Mouse (Mus musculus): ENCODE data around the gene Slc43a1. TPM values are rescaled to one million over a fixed set of nuclear protein-coding genes. Genes with fewer than 3 reads are reported as not detected.

The Slc43a1 gene
- polyA plus RNA-seq, 2 experiments: 18.5 to 25.8 TPM

DNA sequence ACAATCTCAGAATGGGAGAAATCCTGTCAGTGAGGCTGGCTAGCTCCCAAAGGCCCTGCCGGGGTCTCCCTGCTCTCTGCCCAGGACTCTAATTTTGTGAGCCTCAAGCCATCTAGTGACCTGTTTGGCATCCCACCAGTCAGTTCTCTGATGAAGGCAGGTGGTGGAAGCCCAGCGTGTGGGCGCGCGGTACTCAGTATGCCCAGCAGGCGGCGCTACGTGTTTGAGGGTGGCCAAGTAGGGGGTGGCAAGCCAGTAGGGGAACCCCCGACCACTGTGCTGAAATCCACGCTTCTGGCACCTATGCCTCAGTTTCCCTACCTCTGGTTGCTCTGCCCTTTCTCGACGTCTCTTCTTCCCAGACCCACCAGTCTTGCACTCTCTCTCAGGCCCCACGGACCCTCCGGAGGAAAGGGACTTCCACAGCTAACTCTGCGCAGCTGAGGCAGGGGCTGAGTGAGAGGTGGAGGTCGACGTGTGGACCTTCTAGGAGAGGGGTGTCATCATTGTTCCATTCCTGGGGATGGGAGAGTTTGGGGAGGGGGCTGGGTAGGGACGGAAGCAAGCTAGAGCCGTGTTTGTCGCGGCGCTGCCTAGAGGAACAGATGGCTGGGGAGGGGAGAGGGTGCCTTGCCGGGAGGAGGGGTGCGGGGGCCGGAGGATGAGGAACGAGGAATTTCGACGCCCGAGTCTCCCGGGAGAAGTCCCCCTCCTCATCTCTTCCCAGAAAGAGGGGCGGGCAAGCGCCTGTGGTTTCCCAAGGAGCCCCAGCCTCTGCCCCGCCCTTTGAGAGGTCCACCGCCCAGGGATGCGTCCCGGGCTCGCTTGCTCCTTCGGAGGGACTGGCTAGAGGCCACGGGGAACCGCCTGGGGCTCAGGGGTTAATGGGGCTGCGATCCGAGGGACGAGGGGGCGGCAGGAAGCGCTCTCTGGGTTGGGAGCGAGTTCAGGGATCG lies 27.2 kb downstream of the Slc43a1 start:
- TF ChIP-seq POLR2A (IDR thresholded peaks at IDR 0.05; ENCODE audit: borderline replicate concordance, extremely low read depth, insufficient read depth, insufficient read length): no peak
- ATAC-seq (ENCODE audit: low FRiP score, low read depth): peak; percentile 34; the same call in 1 of the 2 replicates
- Histone ChIP-seq H3K4me3 (replicated peaks; ENCODE audit: low read length) (peak overlapping the region; percentile 34), H3K9ac (ENCODE audit: low read depth, low read length, severe bottlenecking) (peak overlapping the region; percentile 34; the same call in 1 of the 2 replicates), H3K9me3 (ENCODE audit: control insufficient read depth, low read length) (no peaks in the 10 kb centered on the region), H3K36me3 (ENCODE audit: control insufficient read depth, insufficient read depth, low read length) (0 out of 2 replicates have a peak, but pooled peaks cover 6% of the 10 kb centered on the region), H3K27me3 (ENCODE audit: control insufficient read depth, insufficient read depth, low read length) (peaks cover 49% of the 10 kb centered on the region), H3K4me2 (replicated peaks; ENCODE audit: low read depth, low read length, severe bottlenecking) (peak overlapping the region; percentile 62), H3K4me1 (ENCODE audit: control insufficient read depth, insufficient read depth, low read length) (peaks cover 6% of the 10 kb centered on the region; the same call in 1 of the 2 replicates), H3K27ac (replicated peaks; ENCODE audit: low read depth, low read length) (no peak overlapping the region)
- WGBS: 3% methylated on average over 34 of the region's 47 CpGs
- DNase-seq (ENCODE audit: low spot score): no peak

DNA sequence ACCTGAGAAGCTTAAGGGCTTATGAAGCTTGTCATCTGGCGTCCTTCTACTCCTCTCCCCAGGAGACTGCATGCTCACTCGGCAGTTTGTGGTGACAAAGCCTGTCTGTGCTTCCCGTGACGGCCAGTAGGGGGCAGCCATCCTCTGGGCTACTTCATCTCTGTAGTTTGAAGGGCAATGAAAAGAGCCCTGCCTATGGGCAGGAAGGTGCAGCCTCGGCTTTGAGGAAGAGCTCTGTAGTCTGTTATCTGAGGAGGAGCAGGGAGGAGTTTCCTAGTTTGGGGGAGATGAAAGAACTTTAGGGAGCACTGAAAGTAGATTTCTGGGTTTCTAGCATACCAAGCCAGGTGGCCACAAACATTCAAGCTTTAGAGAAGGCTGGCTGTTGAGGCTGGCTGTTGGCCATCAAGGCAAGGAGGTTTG lies 29.9 kb downstream of the Slc43a1 start:
- Histone ChIP-seq H3K27ac (replicated peaks; ENCODE audit: low read depth, low read length) (no peak overlapping the region), H3K9me3 (ENCODE audit: control insufficient read depth, low read length) (no peaks in the 10 kb centered on the region), H3K4me2 (replicated peaks; ENCODE audit: low read depth, low read length, severe bottlenecking) (no peak overlapping the region), H3K4me1 (ENCODE audit: control insufficient read depth, insufficient read depth, low read length) (peaks cover 17% of the 10 kb centered on the region; the same call in 1 of the 2 replicates), H3K36me3 (ENCODE audit: control insufficient read depth, insufficient read depth, low read length) (no peaks in the 10 kb centered on the region), H3K9ac (ENCODE audit: low read depth, low read length, severe bottlenecking) (no peak overlapping the region), H3K27me3 (ENCODE audit: control insufficient read depth, insufficient read depth, low read length) (peaks cover 75% of the 10 kb centered on the region), H3K4me3 (replicated peaks; ENCODE audit: low read length) (no peak overlapping the region)
- DNase-seq (ENCODE audit: low spot score): no peak
- no peak for TF ChIP-seq POLR2A (IDR thresholded peaks at IDR 0.05; ENCODE audit: borderline replicate concordance, extremely low read depth, insufficient read depth, insufficient read length)
- WGBS: 5% methylated on average over 5 of the region's 5 CpGs
- ATAC-seq (ENCODE audit: low FRiP score, low read depth): no peak

DNA sequence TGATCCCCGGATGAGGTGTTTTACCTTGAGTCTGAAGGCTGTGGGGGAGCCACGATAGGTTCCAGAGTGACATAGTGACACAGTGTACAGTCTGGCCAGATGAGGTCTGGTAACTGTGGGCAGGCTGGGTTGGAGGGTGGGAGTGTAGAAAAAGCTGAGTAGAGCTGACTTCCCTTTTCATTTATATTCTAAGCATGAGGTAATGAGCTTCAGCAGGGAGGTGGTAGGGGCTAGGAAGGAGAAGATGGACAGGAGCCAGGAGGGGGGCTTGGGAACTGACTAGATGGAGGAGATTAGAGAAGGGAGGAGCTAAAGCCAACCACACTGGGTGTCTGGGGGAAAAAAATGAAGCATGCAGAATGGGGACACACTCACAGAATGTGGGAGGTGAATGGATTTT lies 30.3 kb downstream of the Slc43a1 start:
- no peak for DNase-seq (ENCODE audit: low spot score)
- Histone ChIP-seq H3K4me3 (replicated peaks; ENCODE audit: low read length) (no peak overlapping the region), H3K4me1 (ENCODE audit: control insufficient read depth, insufficient read depth, low read length) (peaks cover 17% of the 10 kb centered on the region; the same call in 1 of the 2 replicates), H3K9me3 (ENCODE audit: control insufficient read depth, low read length) (no peaks in the 10 kb centered on the region), H3K27me3 (ENCODE audit: control insufficient read depth, insufficient read depth, low read length) (peaks cover 79% of the 10 kb centered on the region), H3K27ac (replicated peaks; ENCODE audit: low read depth, low read length) (no peak overlapping the region), H3K4me2 (replicated peaks; ENCODE audit: low read depth, low read length, severe bottlenecking) (no peak overlapping the region), H3K36me3 (ENCODE audit: control insufficient read depth, insufficient read depth, low read length) (no peaks in the 10 kb centered on the region), H3K9ac (ENCODE audit: low read depth, low read length, severe bottlenecking) (no peak overlapping the region)
- ATAC-seq (ENCODE audit: low FRiP score, low read depth): no peak
- no peak for TF ChIP-seq POLR2A (IDR thresholded peaks at IDR 0.05; ENCODE audit: borderline replicate concordance, extremely low read depth, insufficient read depth, insufficient read length)
- WGBS: 73% methylated on average over 2 of the region's 2 CpGs

DNA sequence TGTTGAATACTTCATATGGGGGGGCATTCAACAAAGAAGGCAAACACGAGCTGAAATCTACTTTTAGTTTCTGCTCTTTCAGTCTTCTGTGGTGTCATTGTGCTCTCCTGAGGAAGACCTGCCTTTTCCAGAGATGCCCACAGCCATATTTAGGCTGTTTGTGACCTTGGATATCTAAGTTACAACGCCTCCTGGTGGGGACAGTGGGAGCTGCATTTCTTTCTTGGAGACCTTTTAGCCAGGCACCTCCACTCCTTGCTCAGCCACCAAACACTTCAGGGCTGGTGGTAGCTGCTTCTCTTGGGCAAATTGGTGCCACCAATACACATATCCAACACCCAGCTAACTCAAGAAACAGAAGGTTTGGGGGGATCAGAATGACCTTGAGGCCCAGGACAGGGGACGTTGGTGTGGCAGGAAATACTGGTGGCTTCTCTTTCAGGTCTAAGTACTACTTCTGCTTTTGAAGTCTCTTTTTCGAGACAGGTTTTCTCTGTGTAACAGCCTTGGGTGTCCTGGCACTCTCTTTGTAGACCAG lies 32.0 kb downstream of the Slc43a1 start:
- no peak for TF ChIP-seq POLR2A (IDR thresholded peaks at IDR 0.05; ENCODE audit: borderline replicate concordance, extremely low read depth, insufficient read depth, insufficient read length)
- WGBS: 66% methylated on average over 4 of the region's 4 CpGs
- Histone ChIP-seq H3K4me1 (ENCODE audit: control insufficient read depth, insufficient read depth, low read length) (peaks cover 19% of the 10 kb centered on the region; the same call in 1 of the 2 replicates), H3K9me3 (ENCODE audit: control insufficient read depth, low read length) (no peaks in the 10 kb centered on the region), H3K27ac (replicated peaks; ENCODE audit: low read depth, low read length) (no peak overlapping the region), H3K36me3 (ENCODE audit: control insufficient read depth, insufficient read depth, low read length) (no peaks in the 10 kb centered on the region), H3K4me3 (replicated peaks; ENCODE audit: low read length) (no peak overlapping the region), H3K27me3 (ENCODE audit: control insufficient read depth, insufficient read depth, low read length) (peaks cover 90% of the 10 kb centered on the region), H3K4me2 (replicated peaks; ENCODE audit: low read depth, low read length, severe bottlenecking) (no peak overlapping the region), H3K9ac (ENCODE audit: low read depth, low read length, severe bottlenecking) (no peak overlapping the region)
- no peak for ATAC-seq (ENCODE audit: low FRiP score, low read depth)
- no peak for DNase-seq (ENCODE audit: low spot score)

DNA sequence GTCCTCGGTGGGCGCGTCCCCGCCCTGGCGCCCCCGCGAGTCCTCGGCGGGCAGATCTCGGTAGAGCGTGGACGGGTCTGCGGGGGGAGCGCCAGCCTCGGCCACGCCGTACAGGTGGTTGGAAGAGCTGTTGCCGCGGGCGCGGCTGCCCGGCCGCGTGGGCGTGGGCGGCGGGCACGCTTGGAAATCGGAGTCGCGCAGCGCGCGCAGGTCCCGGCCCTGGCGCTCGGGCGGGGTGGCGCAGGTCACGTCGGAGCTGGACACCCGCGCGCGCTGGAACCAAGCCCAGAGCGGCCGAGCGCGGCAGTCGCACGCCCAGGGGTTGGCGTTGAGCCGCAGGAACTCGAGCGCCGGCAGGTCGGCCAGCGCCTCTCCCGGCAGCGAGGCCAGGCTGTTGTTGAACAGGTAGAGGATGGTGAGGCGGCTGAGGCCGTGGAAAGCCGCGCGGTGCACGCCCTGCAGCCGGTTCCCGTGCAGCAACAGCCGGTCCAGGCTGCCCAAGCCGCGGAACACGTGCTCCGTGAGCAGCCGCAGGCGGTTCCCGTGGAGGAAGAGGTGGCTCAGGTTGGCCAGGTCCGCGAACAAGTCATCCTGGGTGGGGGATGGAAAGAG lies 33.6 kb downstream of the Slc43a1 start:
- WGBS: 2% methylated on average over 55 of the region's 78 CpGs
- no peaks in the 10 kb centered on the region for H3K9me3 ChIP-seq (ENCODE audit: control insufficient read depth, low read length)
- DNase-seq (ENCODE audit: low spot score) (no peak), ATAC-seq (ENCODE audit: low FRiP score, low read depth) (peak; percentile 25; the same call in 1 of the 2 replicates)
- H3K27me3 ChIP-seq (ENCODE audit: control insufficient read depth, insufficient read depth, low read length): peaks cover 74% of the 10 kb centered on the region
- H3K4me3 ChIP-seq (replicated peaks; ENCODE audit: low read length): peak overlapping the region; percentile 48
- no peak overlapping the region for H3K27ac ChIP-seq (replicated peaks; ENCODE audit: low read depth, low read length)
- no peaks in the 10 kb centered on the region for H3K36me3 ChIP-seq (ENCODE audit: control insufficient read depth, insufficient read depth, low read length)
- H3K9ac ChIP-seq (ENCODE audit: low read depth, low read length, severe bottlenecking): peak overlapping the region; percentile 40
- H3K4me1 ChIP-seq (ENCODE audit: control insufficient read depth, insufficient read depth, low read length): peaks cover 14% of the 10 kb centered on the region; the same call in 1 of the 2 replicates
- TF ChIP-seq POLR2A (IDR thresholded peaks at IDR 0.05; ENCODE audit: borderline replicate concordance, extremely low read depth, insufficient read depth, insufficient read length): no peak
- H3K4me2 ChIP-seq (replicated peaks; ENCODE audit: low read depth, low read length, severe bottlenecking): peak overlapping the region; percentile 93

Measured in limb, embryonic 14.5 days (tissue).